Mouse (Mus musculus) kidney, postnatal 4 days (tissue): Measurements from ENCODE around the gene Col3a1.

Experiments used
- DNase-seq, 2 experiments: peaks; one replicate each; pipeline ENCODE4 v3.0.0; 2021; ENCODE audit warnings: mixed read lengths in 2 of 2

Col3a1 gene

DNA sequence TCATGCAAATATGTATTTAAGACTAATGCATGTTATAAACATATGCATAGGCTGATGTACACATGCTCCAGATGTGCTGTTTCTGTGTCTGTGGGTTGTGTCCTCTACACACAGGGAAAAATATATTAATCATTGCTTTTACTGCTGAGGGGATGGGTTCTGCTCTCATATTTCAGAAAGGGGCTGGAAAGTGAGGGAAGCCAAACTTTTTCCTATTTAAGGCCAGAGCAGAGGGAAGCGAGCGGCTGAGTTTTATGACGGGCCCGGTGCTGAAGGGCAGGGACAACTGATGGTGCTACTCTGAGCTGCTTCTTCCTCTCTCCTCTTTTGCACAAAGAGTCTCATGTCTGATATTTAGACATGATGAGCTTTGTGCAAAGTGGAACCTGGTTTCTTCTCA lies at the start of gene Col3a1:
Gene Col3a1 (plus strand): TSS at position 151 of the 400 bp plus-strand sequence.
- DNase-seq, result peak; percentile 74 to 78

GRCm38 (mm10) chr1:45269421-45269820 lies 41.9 kb upstream of the Col3a1 start:
- no peak for DNase-seq

GRCm38 (mm10) chr1:45276006-45276539 lies 35.3 kb upstream of the Col3a1 start:
- peak; percentile 12 to 26 for DNase-seq

DNA sequence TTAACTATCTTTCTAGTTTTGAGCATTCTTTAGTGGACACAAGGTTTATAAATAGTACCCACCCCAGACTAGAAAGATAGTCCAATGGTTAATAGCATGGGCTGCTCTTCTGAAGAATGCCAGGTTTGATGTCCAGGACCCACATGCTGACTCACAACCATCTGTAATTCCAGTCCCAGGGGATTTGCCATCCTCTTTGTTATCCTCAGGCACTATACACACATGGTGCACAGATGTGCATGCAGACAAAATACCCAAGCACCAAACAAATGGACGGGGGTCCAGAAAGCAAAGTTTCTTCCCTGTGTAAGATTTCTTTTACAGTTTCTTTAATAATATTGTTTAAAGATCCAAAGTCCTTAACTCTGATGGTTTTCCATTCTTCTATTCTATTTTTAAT lies 23.4 kb upstream of the Col3a1 start:
- no peak for DNase-seq

DNA sequence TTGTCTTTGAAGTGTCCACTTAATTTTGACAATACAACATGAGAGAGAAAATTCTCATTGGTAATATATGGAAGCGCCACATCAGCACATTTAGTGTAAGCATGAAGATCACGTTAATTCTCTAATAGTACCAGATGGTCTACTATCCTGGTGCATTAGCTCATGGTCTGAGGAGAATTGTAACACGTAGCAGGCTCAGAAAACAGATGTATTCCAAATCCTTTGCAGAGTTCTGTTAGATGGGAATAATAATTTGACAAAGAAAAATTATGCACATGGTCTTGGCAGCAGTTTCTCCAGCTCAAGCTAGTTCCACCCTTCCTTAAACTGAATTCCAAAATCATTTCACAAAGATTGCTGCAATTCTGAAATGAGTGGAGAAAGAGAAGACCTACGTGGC lies 21.3 kb upstream of the Col3a1 start:
- no peak for DNase-seq

- no peak for DNase-seq
Measured at GRCm38 (mm10) chr1:45299394-45300119, 11.8 kb upstream of the Col3a1 start.

- DNase-seq, result no peak
Measured at GRCm38 (mm10) chr1:45304273-45304672, 7.1 kb upstream of the Col3a1 start.

- no peak for DNase-seq
Measured at GRCm38 (mm10) chr1:45309015-45309414, 2.3 kb upstream of the Col3a1 start.

DNA sequence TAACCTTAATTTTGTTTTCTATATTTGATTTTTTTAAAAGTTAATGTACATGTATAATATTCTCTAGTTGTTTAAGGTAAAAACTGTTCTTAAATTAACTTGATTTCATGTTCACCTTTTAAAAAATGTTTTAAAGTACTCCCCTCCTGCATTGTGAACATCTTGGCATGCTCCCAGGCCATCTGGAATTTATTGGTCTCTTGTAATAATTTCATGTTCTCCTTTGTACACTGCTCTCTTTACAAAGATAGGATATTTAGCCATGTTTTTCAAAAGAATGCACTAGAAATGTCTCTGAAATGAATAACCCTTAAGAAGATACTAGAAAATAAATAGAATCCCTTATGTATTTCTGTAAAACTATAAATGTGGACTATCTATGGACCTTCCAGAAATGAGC lies 624 bp downstream of the Col3a1 start:
- DNase-seq, result peak; percentile 39 to 46

DNA sequence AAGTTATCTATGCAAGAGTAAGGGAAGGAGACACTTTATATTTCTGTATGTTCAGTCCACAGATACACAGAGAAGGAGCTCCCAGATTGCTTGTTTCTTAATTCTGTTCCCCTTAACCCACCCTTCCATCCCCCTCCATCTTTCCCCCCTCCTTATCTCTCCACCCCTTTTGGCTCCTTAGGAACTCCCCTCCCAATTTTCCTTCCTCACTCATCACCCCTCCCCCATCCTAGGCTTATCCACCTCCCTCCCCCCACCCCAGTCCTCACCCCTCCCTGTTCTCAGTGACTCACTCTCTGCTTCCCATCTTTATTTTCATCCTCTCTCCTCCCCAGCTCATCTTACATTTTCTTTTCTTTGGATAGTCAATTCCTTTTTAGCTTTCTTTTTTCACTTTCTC lies 1.5 kb downstream of the Col3a1 start:
- no peak for DNase-seq

DNA sequence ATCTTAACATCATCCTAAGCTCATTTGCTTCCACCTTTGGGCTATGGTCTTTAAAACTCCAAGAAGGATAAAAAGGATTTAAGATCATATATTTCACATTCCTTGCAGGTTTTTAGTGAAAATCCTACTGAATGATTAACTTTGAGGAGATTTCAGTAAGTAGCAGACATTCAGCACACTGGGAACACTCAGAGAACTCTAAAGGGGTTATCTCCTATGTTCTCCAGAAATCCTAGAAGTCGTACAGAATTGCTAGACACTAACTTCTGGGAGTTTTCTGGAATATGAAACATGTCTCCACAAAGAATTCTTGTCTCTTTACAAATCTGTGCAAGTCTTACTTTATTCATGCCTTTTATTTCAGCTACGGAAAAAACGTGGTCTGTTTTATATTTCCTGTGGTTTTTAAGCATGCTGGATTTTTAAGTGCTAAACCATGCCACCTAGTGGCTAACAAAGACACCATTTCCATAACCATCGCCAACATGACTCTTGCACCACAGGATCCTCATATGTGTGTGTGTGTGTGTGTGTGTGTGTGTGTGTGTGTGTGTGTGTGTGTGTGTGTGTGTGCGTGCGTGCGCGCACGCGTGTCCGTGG lies 2.5 kb downstream of the Col3a1 start:
- no peak for DNase-seq

DNA sequence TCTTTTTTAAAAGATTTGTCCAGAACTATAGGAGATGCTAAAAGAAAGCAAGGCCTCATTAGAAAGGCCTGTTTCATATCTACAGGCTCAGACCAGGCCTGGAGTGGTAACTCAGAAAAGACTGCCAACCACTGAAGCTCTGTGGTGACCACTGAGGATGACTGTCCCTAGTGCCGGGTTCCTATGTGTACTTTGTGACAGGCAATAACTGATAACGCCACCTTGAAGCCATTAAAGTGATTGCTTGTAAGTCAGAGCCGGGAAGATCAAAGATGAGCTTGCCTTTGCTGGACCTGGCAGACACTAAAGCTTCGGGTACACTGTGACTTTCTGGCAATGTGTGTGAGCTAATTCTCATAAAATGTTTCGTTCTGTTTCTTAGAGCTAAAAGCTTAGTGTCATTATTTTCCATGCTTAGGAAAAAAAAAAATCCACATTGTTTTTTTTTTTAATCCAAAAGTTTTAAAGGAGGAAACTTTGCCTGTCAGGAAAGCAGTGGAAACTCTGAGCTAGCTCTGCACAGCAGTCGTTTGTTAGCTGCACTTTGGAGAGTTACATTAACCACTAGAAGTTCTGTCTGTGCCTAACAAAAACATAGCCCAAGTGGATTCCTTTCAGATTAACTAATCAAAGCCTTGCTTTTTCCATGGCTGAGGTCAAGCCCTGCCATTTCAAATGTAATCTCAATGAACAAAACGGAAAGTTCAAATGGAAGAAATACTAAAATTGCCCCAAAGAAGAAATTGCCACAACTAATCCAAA lies 4.6 kb downstream of the Col3a1 start:
- DNase-seq, result no peak

- DNase-seq, result no peak
Measured at GRCm38 (mm10) chr1:45318241-45318640, 6.9 kb downstream of the Col3a1 start.

DNA sequence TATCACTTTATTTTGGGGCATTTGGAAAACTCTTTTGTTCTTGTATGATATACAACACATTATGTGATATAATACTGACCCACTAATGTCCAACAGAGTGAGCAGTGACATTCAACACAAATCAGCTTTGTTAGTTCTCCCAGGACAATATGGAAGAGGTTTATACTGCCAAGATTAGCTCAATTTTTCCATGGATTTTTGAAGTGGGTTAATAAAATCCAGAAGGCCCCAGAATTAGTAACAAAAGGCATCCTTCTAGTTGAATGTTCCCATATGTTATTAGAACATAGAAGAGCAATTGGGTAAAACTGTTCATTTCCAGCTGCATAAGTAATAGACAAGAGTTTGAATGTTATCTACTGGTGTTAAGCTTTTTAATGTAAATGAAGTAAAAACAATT lies 9.5 kb downstream of the Col3a1 start:
- no peak for DNase-seq

DNA sequence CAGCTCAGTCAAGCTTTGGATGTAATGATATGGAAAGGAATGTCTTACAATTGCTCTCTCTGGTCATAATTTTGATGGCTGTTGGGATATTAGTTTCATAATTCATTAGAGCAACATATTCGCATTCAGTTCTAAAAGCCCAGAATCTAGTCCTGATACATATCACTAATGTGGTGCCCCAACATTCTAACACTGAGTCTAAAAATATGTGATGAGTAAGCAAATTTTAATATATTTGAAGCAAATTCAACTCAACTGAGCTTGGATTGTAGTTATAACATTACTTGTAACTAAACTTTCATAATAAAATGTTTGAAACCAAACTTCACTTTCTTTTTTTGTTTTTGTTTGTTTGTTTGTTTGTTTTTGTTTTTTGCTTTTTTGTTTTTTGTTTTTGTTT lies 17.8 kb downstream of the Col3a1 start:
- DNase-seq, result no peak

GRCm38 (mm10) chr1:45355944-45356343 lies 44.6 kb downstream of the Col3a1 start:
- DNase-seq, result peak in 1 of 2 experiments; percentile 10

GRCm38 (mm10) chr1:45358020-45358419 lies 46.7 kb downstream of the Col3a1 start:
- DNase-seq, result no peak

DNA sequence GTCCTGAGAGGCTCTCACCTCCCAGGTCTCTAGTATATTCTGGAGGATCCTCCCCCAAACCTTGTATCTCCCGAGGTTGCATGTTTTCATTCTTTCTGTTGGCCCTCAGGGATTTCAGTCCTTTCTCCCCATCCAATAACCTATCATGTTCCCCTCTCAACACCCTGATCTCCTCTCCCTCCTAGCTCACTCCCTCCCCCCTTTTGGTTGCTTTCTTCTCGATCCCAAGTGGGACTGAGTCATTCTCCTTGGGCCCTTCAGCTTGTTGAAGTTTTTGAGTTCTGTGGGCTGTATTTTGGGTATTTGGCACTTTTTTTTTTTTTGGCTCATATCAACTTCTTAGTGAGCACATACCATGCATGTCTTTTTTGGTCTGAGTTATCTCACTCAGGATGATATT lies 47.8 kb downstream of the Col3a1 start:
- DNase-seq, result no peak

DNA sequence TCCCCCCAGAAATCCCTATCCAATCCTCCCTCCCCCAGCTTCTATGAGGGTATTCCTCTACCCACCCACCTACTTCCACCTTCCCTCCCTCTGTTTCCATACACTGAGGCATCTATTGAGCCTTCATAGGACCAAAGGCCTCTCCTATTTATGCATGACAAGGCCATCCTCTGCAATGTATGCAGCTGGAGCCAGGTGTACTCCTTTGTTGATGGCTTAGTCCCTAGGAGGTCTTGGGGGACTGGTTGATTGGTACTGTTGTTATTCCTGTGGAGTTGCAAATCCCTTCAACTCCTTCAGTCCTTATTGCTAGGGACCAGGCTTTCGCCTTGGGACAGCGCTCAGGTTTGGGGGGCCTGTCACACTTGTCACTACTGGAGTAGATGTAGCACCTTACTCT lies 48.3 kb downstream of the Col3a1 start:
- no peak for DNase-seq

DNA sequence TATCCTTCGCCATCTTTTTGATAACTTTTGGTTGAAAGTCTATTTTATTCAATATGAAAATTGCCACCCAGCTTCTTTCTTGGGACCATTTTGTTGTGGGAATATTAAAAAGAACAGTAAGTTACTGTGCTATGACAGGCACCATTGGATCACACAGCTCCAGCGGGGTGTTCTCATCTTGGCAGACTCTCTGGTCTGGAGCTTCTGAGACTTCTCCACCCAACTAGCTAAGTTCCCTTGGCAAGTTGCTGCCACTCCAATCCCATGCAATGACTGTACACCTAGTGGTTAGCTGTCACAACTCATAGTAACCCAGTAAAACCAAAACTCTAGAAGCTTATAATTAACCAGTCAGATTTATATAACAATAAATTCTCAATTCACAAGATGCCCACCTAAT lies 51.9 kb downstream of the Col3a1 start:
- DNase-seq, result no peak

- no peak for DNase-seq
Measured at GRCm38 (mm10) chr1:45365427-45365826, 54.1 kb downstream of the Col3a1 start.

- DNase-seq, result no peak
Measured at GRCm38 (mm10) chr1:45379992-45380690, 68.8 kb downstream of the Col3a1 start.

DNA sequence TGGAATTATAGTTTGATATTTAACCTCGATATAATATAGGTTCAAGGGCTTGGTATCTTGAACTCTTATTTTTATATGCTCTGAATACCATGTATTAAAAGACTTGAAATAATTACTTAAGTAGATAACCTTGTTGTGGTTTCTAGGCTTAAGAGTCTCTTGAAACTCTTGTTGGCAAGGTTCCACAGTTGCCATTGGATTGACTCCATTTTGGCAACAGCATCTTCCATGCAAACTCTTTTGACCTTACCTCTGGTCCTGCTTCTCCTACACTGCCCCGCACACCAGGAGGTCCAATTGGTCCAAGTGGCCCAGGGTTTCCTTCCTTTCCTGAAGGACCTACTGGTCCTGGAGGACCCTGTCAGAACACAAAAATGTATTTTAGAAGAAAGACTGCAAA lies 70.5 kb downstream of the Col3a1 start:
- DNase-seq, result no peak
